Mouse (Mus musculus): Measurements from ENCODE around the gene Adm2.

GRCm38 (mm10) chr15:89313359-89313758 is 9.2 kb upstream of the Adm2 start:
- TF ChIP-seq POLR2AphosphoS5 (IDR thresholded peaks at IDR 0.05; ENCODE audit: insufficient replicate concordance, low read depth, low read length) (no peak), CTCF (IDR thresholded peaks at IDR 0.05; ENCODE audit: low read depth, low read length) (no peak), GATA1 (IDR thresholded peaks at IDR 0.05; ENCODE audit: borderline replicate concordance, low read length) (no peak), TAL1 (conservative IDR thresholded peaks at IDR 0.05; ENCODE audit: low read depth, low read length) (no peak), GATA2 (IDR thresholded peaks at IDR 0.05; ENCODE audit: borderline replicate concordance, low read depth, low read length) (no peak)
